Mouse (Mus musculus) thymus, postnatal 10 days (tissue): ENCODE data around the gene Creb3l4.
A peak's percentile ranks its signal among the peaks of the same experiment; 100 is the strongest.
"Not testable (repeated sequence)": the region's sequence is repeated elsewhere in the genome, so short reads cannot be mapped to it uniquely, and the experiment has no call there.

ENCODE experiments used
- DNase-seq, 2 experiments: peaks; one replicate each; pipeline ENCODE4 v3.0.0; 2021; ENCODE audit warnings: low spot score in 2 of 2

Gene Creb3l4

GRCm38 (mm10) chr3:90242984-90243775 is at the start of gene Creb3l4:
TSS of gene Creb3l4 (minus strand) at chr3:90243512.
- no peak for DNase-seq

GRCm38 (mm10) chr3:90292345-90293275 is 49.3 kb upstream of the Creb3l4 start, which contains the start of gene Gatad2b:
TSS of gene Gatad2b (plus strand) at chr3:90293178.
- DNase-seq = peak; percentile 98

- DNase-seq = no peak
Measured at GRCm38 (mm10) chr3:90291982-90292344, 48.7 kb upstream of the Creb3l4 start.

GRCm38 (mm10) chr3:90290602-90291001 is 47.3 kb upstream of the Creb3l4 start:
- DNase-seq = no peak

- not testable (repeated sequence) for DNase-seq
Measured at GRCm38 (mm10) chr3:90289403-90289802, 46.1 kb upstream of the Creb3l4 start.

- no peak for DNase-seq
Measured at GRCm38 (mm10) chr3:90284150-90284549, 40.8 kb upstream of the Creb3l4 start.

- no peak for DNase-seq
Measured at GRCm38 (mm10) chr3:90280708-90281107, 37.4 kb upstream of the Creb3l4 start.

- DNase-seq = no peak
Measured at GRCm38 (mm10) chr3:90279743-90280142, 36.4 kb upstream of the Creb3l4 start.

- no peak for DNase-seq
Measured at GRCm38 (mm10) chr3:90279216-90279615, 35.9 kb upstream of the Creb3l4 start.

GRCm38 (mm10) chr3:90278211-90278610 is 34.9 kb upstream of the Creb3l4 start:
- no peak for DNase-seq

- no peak for DNase-seq
Measured at GRCm38 (mm10) chr3:90277793-90278192, 34.5 kb upstream of the Creb3l4 start.

- no peak for DNase-seq
Measured at GRCm38 (mm10) chr3:90276858-90277257, 33.5 kb upstream of the Creb3l4 start.

GRCm38 (mm10) chr3:90275286-90275685 is 32.0 kb upstream of the Creb3l4 start:
- no peak for DNase-seq

- no peak for DNase-seq
Measured at GRCm38 (mm10) chr3:90273855-90274254, 30.5 kb upstream of the Creb3l4 start.

- no peak for DNase-seq
Measured at GRCm38 (mm10) chr3:90272170-90272569, 28.9 kb upstream of the Creb3l4 start.

- DNase-seq = no peak
Measured at GRCm38 (mm10) chr3:90270784-90271183, 27.5 kb upstream of the Creb3l4 start.

- DNase-seq = no peak
Measured at GRCm38 (mm10) chr3:90268971-90269370, 25.7 kb upstream of the Creb3l4 start.

GRCm38 (mm10) chr3:90268190-90268589 is 24.9 kb upstream of the Creb3l4 start:
- DNase-seq = no peak

- peak; percentile 32 to 35 for DNase-seq
Measured at GRCm38 (mm10) chr3:90266901-90267775, 23.8 kb upstream of the Creb3l4 start.

- peak; percentile 46 to 52 for DNase-seq
Measured at GRCm38 (mm10) chr3:90265932-90266741, 22.8 kb upstream of the Creb3l4 start.
